Mouse (Mus musculus): ENCODE measurements at regions not wholly inside any gene's neighbourhood (a gene's known extent, or its start where the extent isn't known, plus 50 kb on each side); places are given as distances from the start of the nearest gene placed in this dataset.

- DNase-seq: no peak
- H3K27ac ChIP-seq (ENCODE audit: low read depth, low read length): no peak overlapping the region
- H3K4me1 ChIP-seq (ENCODE audit: insufficient read depth): no peaks in the 10 kb centered on the region
Measured at GRCm38 (mm10) chr1:79197682-79198081, 242.2 kb downstream of the Scg2 start.

GRCm38 (mm10) chr1:79191031-79191430, 248.9 kb downstream of the Scg2 start:
- H3K4me1 ChIP-seq (ENCODE audit: insufficient read depth): no peaks in the 10 kb centered on the region

More at GRCm38 (mm10) chr1:79197682-79198081, 242.2 kb downstream of the Scg2 start:
- 90% methylated on average over 3 of the region's 3 CpGs for WGBS
- H3K27me3 ChIP-seq (ENCODE audit: insufficient read depth, low read length): no peaks in the 10 kb centered on the region
- H3K4me3 ChIP-seq (ENCODE audit: low read depth, low read length): no peak overlapping the region
- H3K4me2 ChIP-seq (ENCODE audit: low read depth): no peak overlapping the region
- H3K36me3 ChIP-seq (ENCODE audit: insufficient read depth): no peaks in the 10 kb centered on the region
- no peak overlapping the region for H3K9ac ChIP-seq
- no peaks in the 10 kb centered on the region for H3K9me3 ChIP-seq (ENCODE audit: low read length)
- no peak for ATAC-seq
- no peak for TF ChIP-seq CTCF (IDR thresholded peaks at IDR 0.05; ENCODE audit: low read depth)

GRCm38 (mm10) chr1:79183534-79184411, 256.1 kb downstream of the Scg2 start:
- TF ChIP-seq CTCF (IDR thresholded peaks at IDR 0.05; ENCODE audit: low read depth): no peak
- H3K4me2 ChIP-seq (ENCODE audit: low read depth): no peak overlapping the region
- H3K4me1 ChIP-seq (ENCODE audit: insufficient read depth): no peaks in the 10 kb centered on the region
- no peaks in the 10 kb centered on the region for H3K27me3 ChIP-seq (ENCODE audit: insufficient read depth, low read length)
- H3K9ac ChIP-seq: no peak overlapping the region
- no peaks in the 10 kb centered on the region for H3K36me3 ChIP-seq (ENCODE audit: insufficient read depth)
- H3K9me3 ChIP-seq (ENCODE audit: low read length): no peaks in the 10 kb centered on the region
- 85% methylated on average over 5 of the region's 5 CpGs for WGBS
- ATAC-seq (no peak), DNase-seq (no peak)
- H3K27ac ChIP-seq (ENCODE audit: low read depth, low read length): no peak overlapping the region
- no peak overlapping the region for H3K4me3 ChIP-seq (ENCODE audit: low read depth, low read length)

More at GRCm38 (mm10) chr1:79191031-79191430, 248.9 kb downstream of the Scg2 start:
- Histone ChIP-seq H3K4me3 (ENCODE audit: low read depth, low read length) (no peak overlapping the region), H3K9ac (no peak overlapping the region), H3K9me3 (ENCODE audit: low read length) (no peaks in the 10 kb centered on the region), H3K4me2 (ENCODE audit: low read depth) (no peak overlapping the region), H3K36me3 (ENCODE audit: insufficient read depth) (no peaks in the 10 kb centered on the region), H3K27me3 (ENCODE audit: insufficient read depth, low read length) (no peaks in the 10 kb centered on the region), H3K27ac (ENCODE audit: low read depth, low read length) (no peak overlapping the region)
- 82% methylated on average over 3 of the region's 3 CpGs for WGBS
- DNase-seq (no peak), ATAC-seq (no peak)
- TF ChIP-seq CTCF (IDR thresholded peaks at IDR 0.05; ENCODE audit: low read depth): no peak

GRCm38 (mm10) chr1:79144113-79144512, 295.8 kb downstream of the Scg2 start:
- Histone ChIP-seq H3K27ac (ENCODE audit: low read depth, low read length) (no peak overlapping the region), H3K9me3 (ENCODE audit: low read length) (no peaks in the 10 kb centered on the region), H3K9ac (no peak overlapping the region), H3K4me3 (ENCODE audit: low read depth, low read length) (no peak overlapping the region), H3K4me2 (ENCODE audit: low read depth) (no peak overlapping the region), H3K4me1 (ENCODE audit: insufficient read depth) (no peaks in the 10 kb centered on the region), H3K27me3 (ENCODE audit: insufficient read depth, low read length) (no peaks in the 10 kb centered on the region), H3K36me3 (ENCODE audit: insufficient read depth) (no peaks in the 10 kb centered on the region)
- ATAC-seq: no peak
- TF ChIP-seq CTCF (IDR thresholded peaks at IDR 0.05; ENCODE audit: low read depth): no peak
- 96% methylated on average over 3 of the region's 3 CpGs for WGBS
- no peak for DNase-seq

All from forebrain, postnatal 0 days (tissue).